Mouse (Mus musculus) embryonic facial prominence, embryonic 14.5 days (tissue): ENCODE results near the gene Trmt1. TPM values are rescaled to one million over a fixed set of nuclear protein-coding genes. Genes with fewer than 3 reads are reported as not detected.

Experiments used
- ATAC-seq: fragments of 200-750 bp; cut with Nextera tagmentation; 2 replicates; pipeline ENCODE4 v1.8.0; 2017; ENCODE audit warnings: low read depth, moderate number of reproducible peaks, moderate TSS enrichment
- DNase-seq: peaks from one replicate; pipeline ENCODE4 v3.0.0-alpha.2; 2015; ENCODE audit warnings: low spot score
- H3K27ac ChIP-seq: fragments of 300-500 bp; sonication (generic); replicated peaks from 2 replicates; pipeline ENCODE4 v1.5.1; 2014; ENCODE audit warnings: low read depth, mild to moderate bottlenecking, low read length, moderate library complexity
- H3K27me3 ChIP-seq: fragments of 300-500 bp; sonication (generic); replicated peaks from 2 replicates; pipeline ENCODE4 v1.6.1; 2014; ENCODE audit warnings: low read length; ENCODE audit not compliant: control insufficient read depth, insufficient read depth
- H3K36me3 ChIP-seq: fragments of 300-500 bp; sonication (generic); 2 replicates; pipeline ENCODE4 v1.6.1; 2014; ENCODE audit warnings: low read length, mixed read lengths; ENCODE audit not compliant: control insufficient read depth, insufficient read depth
- H3K4me1 ChIP-seq: fragments of 300-500 bp; sonication (generic); 2 replicates; pipeline ENCODE4 v1.6.1; 2014; ENCODE audit warnings: antibody characterized with exemption, low read length; ENCODE audit not compliant: control insufficient read depth, insufficient read depth
- H3K4me2 ChIP-seq: fragments of 300-500 bp; sonication (generic); 2 replicates; pipeline ENCODE4 v1.6.1; 2014; ENCODE audit warnings: low read depth, mild to moderate bottlenecking, low read length, moderate library complexity, mixed read lengths
- H3K4me3 ChIP-seq: fragments of 300-500 bp; sonication (generic); 2 replicates; pipeline ENCODE4 v1.5.1; 2014; ENCODE audit warnings: low read depth, mild to moderate bottlenecking, low read length
- H3K9ac ChIP-seq: fragments of 300-500 bp; sonication (generic); 2 replicates; pipeline ENCODE4 v1.6.1; 2014; ENCODE audit warnings: low read depth, mild to moderate bottlenecking, low read length, moderate library complexity, mixed read lengths
- H3K9me3 ChIP-seq: fragments of 300-500 bp; sonication (generic); 2 replicates; pipeline ENCODE4 v1.6.1; 2016; ENCODE audit warnings: low read length; ENCODE audit not compliant: control insufficient read depth
- WGBS: fragments of 180-500 bp; shearing (Covaris S2); extraction: QIAGEN DNeasy Blood & Tissue Kit; methylation state at CpG from one replicate; pipeline ENCODE4 v1.1.7; 2014; 5-methylcytosine and 5-hydroxymethylcytosine counted together
- polyA plus RNA-seq: library from polyadenylated mRNA; unstranded; fragments of >200 nt; fragmentation: Nextera tagmentation; extraction: Ambion mirVana; gene quantifications from 2 replicates; pipeline ENCODE4 v1.2.1, GENCODE M21; 2014

Trmt1 gene
- 55.8 and 73.2 TPM in 2 replicates for polyA plus RNA-seq

GRCm38 (mm10) chr8:84686191-84687002, at the start of gene Trmt1:
TSS of gene Trmt1 (plus strand) at chr8:84686307.
- peaks cover 27% of the 10 kb centered on the region; the same call in 1 of the 2 replicates for H3K36me3 ChIP-seq
- no peak for DNase-seq
- H3K9me3 ChIP-seq: no peaks in the 10 kb centered on the region
- peaks cover 26% of the 10 kb centered on the region for H3K4me1 ChIP-seq
- H3K4me2 ChIP-seq: peak within 1 kb of the TSS; percentile 93
- ATAC-seq: no peak
- H3K9ac ChIP-seq: peak within 1 kb of the TSS; percentile 99
- H3K4me3 ChIP-seq: peak within 1 kb of the TSS; percentile 100
- peak within 1 kb of the TSS; percentile 95 for H3K27ac ChIP-seq
- no peaks in the 10 kb centered on the region for H3K27me3 ChIP-seq
- 11% methylated on average over 16 of the region's 20 CpGs for WGBS

GRCm38 (mm10) chr8:84637946-84638554, 48.1 kb upstream of the Trmt1 start:
- Histone ChIP-seq H3K9me3 (no peaks in the 10 kb centered on the region), H3K4me1 (peaks cover 19% of the 10 kb centered on the region), H3K4me2 (peak overlapping the region; percentile 92), H3K36me3 (no peaks in the 10 kb centered on the region), H3K4me3 (peak overlapping the region; percentile 55), H3K27me3 (no peaks in the 10 kb centered on the region), H3K27ac (peak overlapping the region; percentile 95), H3K9ac (peak overlapping the region; percentile 82)
- ATAC-seq (no peak), DNase-seq (no peak)
- 27% methylated on average over 8 of the region's 8 CpGs for WGBS

- Histone ChIP-seq H3K4me3 (peak overlapping the region; percentile 55), H3K27me3 (no peaks in the 10 kb centered on the region), H3K27ac (peak overlapping the region; percentile 95), H3K9ac (peak overlapping the region; percentile 82), H3K4me1 (peaks cover 19% of the 10 kb centered on the region), H3K4me2 (peak overlapping the region; percentile 92), H3K9me3 (no peaks in the 10 kb centered on the region), H3K36me3 (no peaks in the 10 kb centered on the region)
- under 1% methylated on average over 20 of the region's 52 CpGs for WGBS
- DNase-seq (peak; percentile 71), ATAC-seq (peak; percentile 15)
Measured at GRCm38 (mm10) chr8:84638555-84639161, 47.4 kb upstream of the Trmt1 start.

- no peaks in the 10 kb centered on the region for H3K27me3 ChIP-seq
- H3K4me3 ChIP-seq: peak overlapping the region; percentile 55
- H3K27ac ChIP-seq: peak overlapping the region; percentile 95
- H3K4me2 ChIP-seq: peak overlapping the region; percentile 92
- ATAC-seq (peak; percentile 95), DNase-seq (peak; percentile 97)
- peak overlapping the region; percentile 82 for H3K9ac ChIP-seq
- no peaks in the 10 kb centered on the region for H3K36me3 ChIP-seq
- under 1% methylated on average over 85 of the region's 106 CpGs for WGBS
- no peaks in the 10 kb centered on the region for H3K9me3 ChIP-seq
- H3K4me1 ChIP-seq: peaks cover 19% of the 10 kb centered on the region
Measured at GRCm38 (mm10) chr8:84639162-84640009, 46.7 kb upstream of the Trmt1 start.

- H3K9ac ChIP-seq: peak overlapping the region; percentile 46
- H3K4me1 ChIP-seq: peaks cover 14% of the 10 kb centered on the region
- H3K27ac ChIP-seq: no peak overlapping the region
- ATAC-seq (no peak), DNase-seq (no peak)
- H3K4me2 ChIP-seq: peak overlapping the region; percentile 92
- no peaks in the 10 kb centered on the region for H3K36me3 ChIP-seq
- H3K4me3 ChIP-seq: peak overlapping the region; percentile 55
- WGBS: 23% methylated on average over 9 of the region's 9 CpGs
- H3K9me3 ChIP-seq: no peaks in the 10 kb centered on the region
- no peaks in the 10 kb centered on the region for H3K27me3 ChIP-seq
Measured at GRCm38 (mm10) chr8:84640010-84640588, 46.0 kb upstream of the Trmt1 start.

GRCm38 (mm10) chr8:84640617-84641294, 45.4 kb upstream of the Trmt1 start:
- Histone ChIP-seq H3K4me3 (no peak overlapping the region), H3K27ac (no peak overlapping the region), H3K9me3 (no peaks in the 10 kb centered on the region), H3K4me2 (no peak overlapping the region), H3K27me3 (no peaks in the 10 kb centered on the region), H3K9ac (no peak overlapping the region), H3K36me3 (no peaks in the 10 kb centered on the region), H3K4me1 (peaks cover 9% of the 10 kb centered on the region; the same call in 1 of the 2 replicates)
- 72% methylated on average over 7 of the region's 7 CpGs for WGBS
- DNase-seq: no peak
- no peak for ATAC-seq

- Histone ChIP-seq H3K4me3 (no peak overlapping the region), H3K4me2 (no peak overlapping the region), H3K27ac (no peak overlapping the region), H3K36me3 (no peaks in the 10 kb centered on the region), H3K4me1 (0 out of 2 replicates have a peak, but pooled peaks cover 5% of the 10 kb centered on the region), H3K9ac (no peak overlapping the region), H3K27me3 (no peaks in the 10 kb centered on the region), H3K9me3 (no peaks in the 10 kb centered on the region)
- 91% methylated on average over 1 of the region's 1 CpGs for WGBS
- no peak for DNase-seq
- no peak for ATAC-seq
Measured at GRCm38 (mm10) chr8:84641578-84642361, 44.3 kb upstream of the Trmt1 start.
